Mouse (Mus musculus): Measurements from ENCODE around the gene Slc35b1.
"Not testable (repeated sequence)": the region's sequence is repeated elsewhere in the genome, so short reads cannot be mapped to it uniquely, and the experiment has no call there.

Slc35b1 gene

GRCm38 (mm10) chr11:95393500-95393816 lies 9.0 kb downstream of the Slc35b1 start:
- no peak for DNase-seq (ENCODE audit: low spot score in 2 of 2)

GRCm38 (mm10) chr11:95394112-95394511 lies 9.6 kb downstream of the Slc35b1 start:
- DNase-seq (ENCODE audit: low spot score in 2 of 2) = no peak

GRCm38 (mm10) chr11:95396548-95396947 lies 12.1 kb downstream of the Slc35b1 start:
- DNase-seq (ENCODE audit: low spot score in 2 of 2) = no peak

GRCm38 (mm10) chr11:95397843-95398835 lies 13.6 kb downstream of the Slc35b1 start:
- peak; percentile 60 for DNase-seq (ENCODE audit: low spot score in 2 of 2)

DNA sequence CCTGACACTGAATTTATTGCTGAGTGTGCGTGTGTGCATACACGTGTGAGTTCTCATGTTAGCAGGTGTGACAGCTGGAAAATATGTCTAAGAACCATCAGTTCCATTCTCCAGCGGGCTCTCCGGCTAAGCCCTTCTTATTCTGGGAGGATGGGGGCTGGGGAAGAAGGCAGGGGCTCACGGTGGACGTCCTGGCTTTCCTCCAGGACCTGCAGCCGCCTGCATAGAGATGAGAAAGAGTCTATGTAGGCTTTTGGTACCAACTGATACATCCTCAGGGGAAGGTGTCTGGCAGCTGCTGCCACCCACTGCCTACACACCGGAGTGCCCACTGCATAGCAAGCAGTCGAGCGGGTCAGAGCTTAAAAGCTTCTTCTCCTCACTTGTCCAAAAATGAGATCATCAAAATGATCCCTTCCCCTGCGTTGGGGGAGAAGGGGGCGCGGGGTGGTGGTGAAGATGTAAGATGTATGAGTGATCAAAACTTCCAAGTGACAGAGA lies 15.1 kb downstream of the Slc35b1 start:
- DNase-seq (ENCODE audit: low spot score in 2 of 2) = no peak

DNA sequence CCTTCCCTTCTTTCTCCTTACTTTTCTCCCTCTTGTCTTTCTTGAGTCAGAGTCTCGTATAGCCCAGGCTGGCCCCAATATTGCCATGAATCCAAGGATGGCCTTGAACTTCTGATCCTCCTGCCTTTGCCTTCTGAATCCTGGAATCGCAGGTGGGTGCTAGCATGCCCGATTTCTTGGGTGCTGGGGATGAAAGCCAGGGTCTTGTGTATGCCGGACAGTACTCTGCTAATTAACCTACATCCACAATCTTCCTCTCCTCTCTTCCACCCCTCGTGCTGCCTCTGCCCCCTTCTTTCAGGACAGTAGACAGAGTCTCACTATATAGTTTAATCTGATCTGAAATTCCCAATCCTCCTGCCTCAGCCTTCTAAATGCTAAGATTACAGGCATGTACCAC lies 17.1 kb downstream of the Slc35b1 start:
- DNase-seq (ENCODE audit: low spot score in 2 of 2) = no peak

DNA sequence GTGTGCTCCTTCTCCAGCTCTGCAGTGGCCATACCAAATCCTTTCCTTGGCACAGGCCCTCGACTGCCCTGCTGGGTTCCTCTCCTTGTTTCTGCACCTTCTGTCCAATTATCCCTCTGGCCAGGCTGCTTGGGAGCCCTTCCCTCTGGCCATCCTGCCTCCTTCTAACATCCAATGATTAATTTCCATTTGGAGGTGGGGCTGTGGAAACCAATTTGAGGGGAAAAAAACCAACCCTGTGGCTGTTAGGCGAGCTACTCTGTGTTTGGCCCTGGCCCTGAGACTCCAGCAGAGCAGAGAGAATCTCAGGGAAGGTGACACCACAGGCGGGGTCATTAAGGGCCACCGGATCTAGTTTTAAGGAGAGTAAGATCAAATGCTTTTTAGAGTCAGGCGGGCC lies 17.7 kb downstream of the Slc35b1 start:
- no peak for DNase-seq (ENCODE audit: low spot score in 2 of 2)

- DNase-seq (ENCODE audit: low spot score in 2 of 2) = no peak
Observed at GRCm38 (mm10) chr11:95402658-95403101, 18.2 kb downstream of the Slc35b1 start.

GRCm38 (mm10) chr11:95403382-95404340 lies 19.2 kb downstream of the Slc35b1 start:
- no peak for DNase-seq (ENCODE audit: low spot score in 2 of 2)

DNA sequence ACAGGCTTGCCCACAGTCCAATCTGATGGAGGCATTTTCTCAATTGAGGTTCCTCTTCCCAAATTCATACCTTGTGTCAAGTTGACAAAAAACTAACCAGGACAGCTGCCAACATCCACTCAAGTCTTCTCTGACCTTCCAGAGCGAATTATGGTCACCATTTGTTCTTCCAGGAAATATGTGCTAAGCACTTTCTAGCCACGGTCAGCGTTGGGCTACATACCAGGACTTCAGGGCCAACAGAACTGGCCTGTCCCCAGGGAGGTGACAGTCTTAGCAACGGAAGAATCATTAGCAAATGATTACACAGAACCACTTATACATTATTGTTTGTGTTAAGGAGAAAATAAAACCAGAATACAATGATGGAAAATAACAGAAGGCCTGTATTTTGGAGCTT lies 21.3 kb downstream of the Slc35b1 start:
- no peak for DNase-seq (ENCODE audit: low spot score in 2 of 2)

DNA sequence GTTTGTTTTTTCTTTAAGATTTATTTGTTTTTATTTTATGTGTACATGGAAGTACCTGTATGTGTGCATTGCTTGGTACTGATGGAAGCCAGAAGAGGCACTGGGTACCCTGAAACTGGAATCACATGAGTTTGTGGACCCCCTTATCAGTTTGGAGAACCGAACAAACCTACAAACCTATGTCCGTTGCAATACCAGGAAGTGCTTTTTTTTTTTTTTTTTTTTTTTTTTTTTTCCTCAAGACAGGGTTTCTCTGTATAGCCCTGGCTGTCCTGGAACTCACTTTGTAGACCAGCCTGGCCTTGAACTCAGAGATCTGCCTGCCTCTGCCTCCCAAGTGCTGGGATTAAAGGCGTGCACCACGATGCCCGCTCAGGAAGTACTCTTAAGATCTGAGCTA lies 21.9 kb downstream of the Slc35b1 start:
- DNase-seq (ENCODE audit: low spot score in 2 of 2) = not testable (repeated sequence)

GRCm38 (mm10) chr11:95409450-95410112 lies 25.1 kb downstream of the Slc35b1 start:
- no peak for DNase-seq (ENCODE audit: low spot score in 2 of 2)

DNA sequence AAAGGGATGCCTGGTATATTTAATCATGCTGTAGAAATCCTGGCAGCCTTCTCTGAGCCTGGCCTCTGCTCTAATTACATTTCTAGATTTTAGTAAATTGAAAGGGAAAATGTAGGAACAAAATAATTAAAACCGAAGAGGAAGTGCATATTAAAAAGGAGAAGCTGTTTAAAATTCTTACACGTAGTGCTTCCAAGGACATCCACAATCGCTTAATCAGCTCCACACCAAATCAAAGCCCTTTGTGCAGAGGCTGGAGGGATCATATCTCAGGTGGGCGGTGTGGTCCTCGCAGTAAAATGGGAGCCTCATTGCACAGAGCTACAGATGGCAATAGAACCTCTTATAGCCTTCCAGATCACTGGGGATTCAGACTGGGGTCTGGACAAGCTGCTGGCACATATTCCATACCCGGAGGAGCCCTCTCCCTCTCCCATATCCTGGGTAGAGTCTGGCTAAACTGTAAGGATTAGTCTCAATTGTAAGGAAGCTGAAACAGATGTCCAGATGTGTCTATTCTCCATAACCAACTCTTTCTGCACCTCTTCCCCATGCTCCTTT lies 27.0 kb downstream of the Slc35b1 start:
- DNase-seq (ENCODE audit: low spot score in 2 of 2) = no peak

DNA sequence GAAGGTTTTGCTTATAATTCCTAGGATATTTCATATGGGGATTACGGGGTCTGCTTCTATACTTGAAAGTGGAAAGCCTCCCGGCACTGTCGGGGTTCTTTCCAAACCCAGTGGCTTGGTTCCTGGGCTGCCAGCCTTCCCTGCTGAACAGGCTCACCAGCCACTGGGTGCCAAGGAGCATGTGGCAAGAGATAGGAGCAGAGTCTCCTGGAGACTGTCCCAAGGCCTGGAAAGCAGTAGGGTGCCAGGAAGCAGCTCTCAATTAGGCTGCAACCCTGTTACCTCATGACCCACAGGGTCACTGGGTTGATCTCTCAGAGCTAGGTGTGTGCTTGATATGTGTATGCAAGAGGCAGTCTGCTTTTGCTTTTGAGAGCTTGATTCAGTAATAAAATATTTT lies 28.1 kb downstream of the Slc35b1 start:
- peak in 1 of 2 experiments; percentile 56 for DNase-seq (ENCODE audit: low spot score in 2 of 2)

- DNase-seq (ENCODE audit: low spot score in 2 of 2) = peak; percentile 90 to 95
Observed at GRCm38 (mm10) chr11:95413641-95414535, 29.4 kb downstream of the Slc35b1 start, which contains the start of gene Spop. Gene Spop (plus strand): TSS chr11:95414080.

DNA sequence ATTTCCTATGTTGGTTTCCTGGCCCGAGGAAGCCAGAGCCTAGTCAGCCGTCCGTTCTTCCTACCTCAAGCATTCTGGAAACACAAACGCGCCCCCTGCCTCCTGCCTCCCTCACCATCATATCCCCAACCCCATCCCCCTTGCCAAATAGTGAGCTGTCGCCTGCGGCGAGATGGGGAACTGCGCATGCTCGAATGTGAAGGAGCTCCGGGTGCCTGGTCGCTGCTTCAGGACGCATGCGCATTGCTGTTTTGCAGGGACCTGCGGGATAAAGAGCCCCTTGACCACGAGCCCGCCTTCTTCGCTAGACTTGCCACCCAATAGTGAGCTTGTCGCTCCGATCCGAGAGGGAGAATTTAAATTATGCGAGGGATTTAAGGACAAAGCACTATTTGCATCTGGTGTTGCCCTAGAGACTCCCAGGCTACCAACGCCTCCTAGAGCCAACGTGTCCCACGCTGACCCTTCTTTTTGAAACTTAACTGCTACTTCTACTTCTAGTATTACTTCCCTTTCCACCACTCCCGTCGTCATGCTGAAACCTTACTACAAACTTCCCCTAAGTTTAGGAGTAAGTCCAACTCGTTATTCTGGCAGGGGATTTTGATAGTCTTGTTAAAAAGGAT lies 30.2 kb downstream of the Slc35b1 start:
- DNase-seq (ENCODE audit: low spot score in 2 of 2) = peak; percentile 88 to 92

GRCm38 (mm10) chr11:95415931-95416330 lies 31.4 kb downstream of the Slc35b1 start:
- DNase-seq (ENCODE audit: low spot score in 2 of 2) = no peak

- DNase-seq (ENCODE audit: low spot score in 2 of 2) = no peak
Observed at GRCm38 (mm10) chr11:95417341-95417740, 32.8 kb downstream of the Slc35b1 start.

DNA sequence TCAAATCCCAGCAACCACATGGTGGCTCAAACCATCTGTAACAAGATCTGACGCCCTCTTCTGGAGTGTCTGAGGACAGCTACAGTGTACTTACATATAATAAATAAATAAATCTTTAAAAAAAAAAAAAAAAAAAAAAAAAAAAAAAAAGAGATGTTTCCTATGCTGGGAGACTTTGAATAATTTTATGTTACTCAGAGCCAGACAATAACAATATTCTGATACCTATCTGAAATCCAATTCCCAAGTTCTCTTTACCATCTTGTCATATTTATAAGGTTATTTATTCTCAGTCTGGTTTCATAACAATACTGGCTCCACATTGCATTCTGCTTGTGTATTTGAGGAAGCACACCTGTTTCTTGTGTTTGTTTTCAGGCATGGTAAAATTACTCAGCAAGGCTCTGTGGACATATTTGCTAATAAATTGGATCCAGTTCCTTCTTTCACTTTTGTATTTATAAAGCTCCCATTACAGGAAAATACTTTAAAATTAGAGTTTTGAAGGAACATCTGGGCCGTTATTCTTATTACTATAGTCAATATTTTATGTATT lies 36.5 kb downstream of the Slc35b1 start:
- DNase-seq (ENCODE audit: low spot score in 2 of 2) = no peak
